Mouse (Mus musculus) thymus, adult 2 months (tissue): Measurements from ENCODE around the gene Slc39a1.
"Not testable (repeated sequence)": the region's sequence is repeated elsewhere in the genome, so short reads cannot be mapped to it uniquely, and the experiment has no call there.

ENCODE experiments used
- CTCF ChIP-seq: fragments of 200-500 bp; IDR thresholded peaks from 2 replicates; pipeline ENCODE4 v1.5.1; 2012; ENCODE audit warnings: mild to moderate bottlenecking, control low read depth, low read length, moderate library complexity, borderline replicate concordance; ENCODE audit not compliant: control insufficient read depth, poor library complexity, insufficient read depth; ENCODE audit errors: extremely low read depth
- POLR2A ChIP-seq: fragments of 200-500 bp; IDR thresholded peaks from 2 replicates; pipeline ENCODE4 v1.6.1; 2012; ENCODE audit warnings: mild to moderate bottlenecking, low read length, control low read depth, moderate library complexity; ENCODE audit not compliant: control insufficient read depth, poor library complexity, insufficient read depth; ENCODE audit errors: extremely low read depth

GRCm38 (mm10) chr3:90252659-90253058 lies 4.7 kb downstream of the Slc39a1 start:
- TF ChIP-seq CTCF, POLR2A: not testable (repeated sequence)
